Mouse (Mus musculus): ENCODE data around the gene Plcxd2.

- no peak for TF ChIP-seq POLR2A (IDR thresholded peaks at IDR 0.05; ENCODE audit: control insufficient read depth, extremely low read depth, insufficient read depth, low read length, poor library complexity)
- no peak for TF ChIP-seq CTCF (IDR thresholded peaks at IDR 0.05; ENCODE audit: borderline replicate concordance, control insufficient read depth, extremely low read depth, insufficient read depth, low read length, poor library complexity)
Observed at GRCm38 (mm10) chr16:45927601-45928000, 82.4 kb downstream of the Plcxd2 start.

All from thymus, adult 2 months (tissue).